Mouse (Mus musculus) thymus, postnatal 25 days (tissue): ENCODE measurements at regions not wholly inside any gene's neighbourhood (a gene's known extent, or its start where the extent isn't known, plus 50 kb on each side); places are given as distances from the start of the nearest gene placed in this dataset.

ENCODE experiments used
- DNase-seq: peaks from one replicate; pipeline ENCODE4 v3.0.0; 2022

DNA sequence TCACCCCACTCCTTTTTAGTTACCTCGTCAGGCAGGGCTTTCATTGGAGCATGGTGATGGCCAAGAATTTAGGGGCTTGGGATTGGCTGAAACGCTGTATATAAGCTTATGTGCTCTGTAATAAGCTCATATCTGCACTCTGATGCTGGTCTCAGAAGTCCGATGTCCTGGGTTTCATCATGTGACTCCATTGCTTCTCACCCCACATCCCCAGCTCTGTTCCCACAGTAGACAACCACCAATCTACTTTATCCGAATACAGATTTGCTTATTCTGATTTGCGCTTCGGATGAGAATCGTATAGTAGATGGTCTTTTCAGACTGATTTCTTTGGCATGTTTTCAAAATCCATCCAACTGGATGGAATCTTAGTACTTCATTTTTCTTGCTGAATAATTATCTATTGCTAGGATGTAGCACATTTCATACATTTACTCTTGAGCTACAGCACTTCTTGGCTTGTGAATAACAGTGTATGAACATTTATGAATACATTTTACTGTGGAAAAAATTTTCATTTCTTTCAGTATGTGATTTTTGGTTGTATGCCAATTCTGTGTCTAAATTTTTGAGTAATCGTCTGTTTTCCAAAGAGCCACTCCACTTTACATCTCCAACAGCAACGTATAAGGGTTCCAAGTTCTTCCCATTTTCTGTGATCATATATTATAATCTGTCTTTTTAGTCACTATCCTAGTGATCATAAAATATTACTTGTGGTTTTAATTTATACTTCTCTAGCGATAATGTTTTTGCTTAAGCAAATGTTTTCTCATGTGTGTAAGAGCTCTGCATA, 185.7 kb downstream of the Hace1 start:
- DNase-seq = no peak

DNA sequence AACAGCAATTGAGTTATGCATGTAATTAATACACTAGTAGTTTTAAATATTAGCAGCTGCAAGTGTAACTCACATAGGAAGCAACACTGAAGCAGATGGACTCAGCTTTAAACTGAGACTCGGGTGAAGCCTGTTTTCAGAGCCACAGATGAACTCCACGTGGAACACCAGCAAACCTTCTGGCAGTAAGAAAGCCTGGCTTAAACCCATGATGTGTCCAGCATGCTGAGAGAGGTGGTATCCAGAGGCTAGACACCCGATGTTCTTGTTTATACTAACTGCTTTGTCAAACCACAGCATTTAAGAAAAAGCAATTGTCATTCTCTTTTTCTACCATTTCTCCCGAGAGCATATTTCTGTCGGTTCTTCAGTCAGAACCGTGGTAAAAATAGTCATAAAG, 202.1 kb downstream of the Hace1 start:
- DNase-seq = no peak

GRCm38 (mm10) chr10:45783026-45783425, 205.4 kb downstream of the Hace1 start:
- DNase-seq = no peak

GRCm38 (mm10) chr10:45783461-45784149, 206.0 kb downstream of the Hace1 start:
- no peak for DNase-seq

DNA sequence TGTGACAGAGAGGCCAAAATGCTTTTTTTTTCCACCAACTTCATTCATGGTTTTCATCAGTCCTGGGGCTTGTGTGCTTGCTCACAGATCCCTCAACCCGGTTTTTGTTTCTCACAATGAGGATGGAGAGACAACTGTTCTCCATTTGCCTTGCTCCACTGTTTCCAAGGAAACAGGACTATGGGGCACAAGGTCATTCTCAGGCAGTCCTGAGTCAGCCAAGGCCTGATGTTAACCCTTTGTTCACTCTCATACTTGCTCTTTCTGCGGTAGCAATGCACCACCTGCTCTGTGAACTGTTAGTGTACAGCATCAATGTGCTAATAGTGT, 206.5 kb downstream of the Hace1 start:
- no peak for DNase-seq

- no peak for DNase-seq
Observed at GRCm38 (mm10) chr10:45784575-45784974, 206.9 kb downstream of the Hace1 start.

DNA sequence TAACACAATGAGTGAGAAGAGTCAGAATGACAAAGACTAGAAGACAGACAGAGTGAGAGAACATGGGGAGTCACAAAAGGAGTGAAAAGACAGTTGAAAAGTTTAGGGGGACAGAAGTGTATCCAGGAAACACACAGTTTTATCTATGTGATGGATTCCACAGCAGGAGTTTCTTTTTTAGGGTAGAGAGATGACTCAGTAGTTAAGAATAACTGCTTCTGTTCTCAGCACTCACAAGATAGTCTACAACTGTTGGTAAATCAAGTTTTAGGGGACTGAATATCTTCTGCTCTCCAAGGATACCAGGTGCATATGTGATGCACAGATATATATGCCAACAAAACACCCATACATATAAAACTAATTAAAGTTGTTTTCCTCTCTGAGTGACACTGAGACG, 210.7 kb downstream of the Hace1 start:
- DNase-seq = no peak

DNA sequence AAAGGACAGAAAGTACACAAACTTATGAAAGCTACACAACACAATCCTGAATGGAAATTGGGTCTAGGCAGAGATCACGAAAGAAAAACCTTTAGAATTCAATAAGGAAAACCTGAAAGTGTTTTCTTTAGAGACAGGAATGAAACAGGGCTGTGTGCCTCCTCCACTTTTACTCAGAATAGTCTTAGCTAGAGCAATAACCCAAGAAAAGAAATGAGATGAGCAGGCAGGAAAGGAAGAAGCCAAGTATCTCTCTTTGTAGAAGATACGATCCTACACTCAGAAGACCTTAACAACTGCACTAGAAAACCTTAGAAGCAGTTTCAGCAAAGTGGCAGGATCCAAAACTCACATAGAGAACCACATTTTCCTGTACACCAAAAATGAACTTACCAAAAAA, 218.0 kb downstream of the Hace1 start:
- no peak for DNase-seq

GRCm38 (mm10) chr10:45800070-45800851, 222.6 kb downstream of the Hace1 start:
- peak; percentile 14 for DNase-seq

- no peak for DNase-seq
Observed at GRCm38 (mm10) chr10:45801463-45801862, 223.8 kb downstream of the Hace1 start.

DNA sequence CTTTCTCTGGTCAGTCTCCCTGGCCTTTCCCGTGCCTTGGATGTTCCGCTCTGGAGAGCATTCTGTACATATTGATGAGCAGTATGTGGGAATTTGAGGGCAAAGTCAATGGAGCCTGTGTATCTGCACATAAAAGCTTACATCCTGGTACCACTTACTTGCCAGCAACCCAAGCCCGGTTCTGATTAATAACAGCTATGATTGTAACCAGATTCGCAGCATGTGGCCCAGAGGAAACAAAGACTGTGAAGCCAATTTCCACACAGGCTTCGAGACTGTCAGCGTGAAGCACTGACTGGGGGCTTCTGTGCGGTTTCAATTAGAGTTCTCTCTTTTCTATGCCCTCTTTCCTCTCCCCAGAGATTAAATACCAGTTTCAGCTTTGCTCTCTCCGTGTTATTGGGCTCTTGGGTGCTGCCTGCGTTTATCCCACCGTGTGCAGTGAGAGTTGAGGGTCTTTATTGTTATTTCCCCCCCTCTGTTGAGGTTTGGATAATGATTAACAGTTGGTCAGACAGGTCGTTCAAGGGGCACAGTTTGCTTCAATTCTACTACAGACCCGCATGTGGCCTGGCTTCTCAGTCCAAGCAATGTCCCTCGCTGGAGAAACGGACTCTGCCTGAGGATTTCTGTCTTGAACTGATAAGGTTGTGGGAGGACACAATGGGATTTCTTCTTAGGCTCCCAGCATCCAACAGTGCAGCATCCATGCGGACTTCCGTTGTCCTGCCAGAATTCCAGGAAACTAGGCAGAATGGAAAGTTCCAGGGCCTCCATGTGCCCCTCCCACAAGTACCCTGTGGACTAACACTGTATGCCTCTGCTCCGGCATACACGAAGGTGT, 229.6 kb downstream of the Hace1 start:
- DNase-seq = no peak

DNA sequence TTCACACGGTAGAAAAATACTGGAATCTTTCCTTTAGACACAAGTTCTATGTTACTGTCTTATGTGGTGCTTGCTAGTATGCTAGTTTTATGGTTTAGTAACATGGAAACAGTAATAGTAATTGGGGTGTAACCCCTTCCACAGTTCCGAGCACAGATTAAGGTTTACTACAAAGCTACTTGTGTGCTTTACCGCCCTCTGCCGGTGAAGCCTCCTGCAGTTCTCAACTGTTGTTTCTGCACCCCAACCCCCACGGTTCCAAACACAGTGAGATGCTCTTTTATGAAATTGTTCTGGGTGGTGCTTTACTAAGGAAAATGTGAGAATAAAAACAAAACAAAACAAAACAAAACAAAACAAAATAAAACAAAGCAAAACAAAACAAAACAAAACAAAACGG, 234.3 kb downstream of the Hace1 start:
- DNase-seq = peak; percentile 32

- no peak for DNase-seq
Observed at GRCm38 (mm10) chr10:45813804-45814203, 236.2 kb downstream of the Hace1 start.

- DNase-seq = no peak
Observed at GRCm38 (mm10) chr10:45816679-45817078, 239.1 kb downstream of the Hace1 start.

GRCm38 (mm10) chr10:45820986-45821655, 243.5 kb downstream of the Hace1 start:
- peak; percentile 6 for DNase-seq

DNA sequence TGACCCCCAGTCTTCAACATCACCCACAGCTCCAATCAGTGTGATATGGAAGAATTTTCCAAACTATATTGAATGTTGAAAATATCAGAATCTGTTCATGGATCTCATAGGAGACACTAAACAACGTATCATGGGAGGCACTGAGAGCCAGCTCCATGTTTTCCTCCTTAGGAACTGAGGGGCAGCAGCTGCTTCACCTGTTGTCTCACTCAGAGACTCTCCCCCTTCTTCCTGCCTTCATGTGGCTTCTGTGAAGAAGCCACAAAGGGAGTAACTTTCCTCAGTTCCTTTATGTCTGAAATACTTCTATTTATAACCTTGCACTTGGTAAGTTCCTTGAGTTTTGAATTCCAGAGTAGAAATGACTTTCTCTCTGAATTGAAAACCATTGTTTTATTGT, 244.6 kb downstream of the Hace1 start:
- peak; percentile 8 for DNase-seq

- DNase-seq = no peak
Observed at GRCm38 (mm10) chr10:45823612-45824011, 246.0 kb downstream of the Hace1 start.

- no peak for DNase-seq
Observed at GRCm38 (mm10) chr10:45848654-45849053, 271.0 kb downstream of the Hace1 start.

GRCm38 (mm10) chr10:45849841-45850240, 272.2 kb downstream of the Hace1 start:
- no peak for DNase-seq

DNA sequence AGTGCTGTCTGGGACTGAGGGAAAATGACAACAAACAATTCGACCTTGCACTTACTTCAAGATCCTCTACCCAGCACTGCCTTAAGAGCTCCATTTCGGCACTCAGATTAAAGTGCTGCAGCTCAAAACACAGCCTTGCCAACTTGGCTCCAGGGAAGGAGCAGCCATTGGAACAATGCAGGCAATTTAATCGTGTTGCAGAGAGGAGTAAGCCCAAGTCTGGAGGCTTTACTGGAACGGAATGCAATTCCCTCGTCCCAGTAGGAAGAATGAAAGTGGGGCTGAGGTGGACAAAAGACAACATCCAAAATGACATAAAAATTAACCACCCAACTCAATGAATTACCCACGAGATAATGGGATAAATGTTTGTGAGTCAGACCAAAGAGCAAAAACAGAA, 273.0 kb downstream of the Hace1 start:
- DNase-seq = no peak

DNA sequence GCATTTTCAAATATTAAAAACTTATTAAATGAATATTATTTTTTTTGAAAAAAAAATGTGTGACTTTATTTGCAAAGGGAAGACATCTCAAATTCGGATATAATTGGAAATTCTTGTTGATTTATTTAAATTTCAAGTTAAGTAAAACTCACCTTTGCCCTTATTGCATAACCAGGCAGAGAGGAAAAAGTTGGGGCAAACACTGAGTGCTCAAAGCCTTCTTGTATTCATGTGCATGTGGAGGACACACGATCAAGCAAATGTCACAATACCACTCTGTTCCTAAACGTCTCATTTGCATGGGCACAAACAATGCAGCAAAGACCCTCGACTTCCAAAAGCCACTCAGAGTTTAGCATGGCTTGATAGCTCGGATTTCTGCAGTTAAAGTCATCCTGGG, 275.1 kb downstream of the Hace1 start:
- no peak for DNase-seq

DNA sequence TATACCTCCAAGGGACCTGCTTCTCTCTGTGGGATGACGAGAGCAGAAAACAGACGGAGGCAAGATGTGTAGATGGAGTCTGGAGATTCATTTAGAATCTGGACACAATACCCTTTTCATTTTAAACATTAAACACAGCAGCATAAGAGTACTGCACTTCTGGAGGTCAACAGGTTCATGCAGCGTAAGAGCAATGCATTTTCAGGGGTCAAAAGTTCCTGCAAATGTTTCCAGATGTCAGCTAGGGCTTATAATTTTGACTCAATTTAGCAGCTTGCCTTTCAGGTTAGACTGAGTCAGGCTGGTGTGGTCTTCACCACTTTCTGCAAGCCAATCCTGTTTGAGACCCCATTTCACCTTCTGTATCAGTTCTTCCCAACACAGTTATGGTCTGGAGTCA, 277.9 kb downstream of the Hace1 start:
- DNase-seq = no peak
